Comparison of ENCODE assay signal across 24 mouse cellular contexts in genomic region chr1:127171361-127171760, GRCm38 (mm10).
"Had no signal": no experiment of that assay in that cellular context is flagged by ENCODE, and none has a peak within 500 bp of the region (broad histone marks: within the 10 kb centered on the region; RNA-seq: fewer than 3 reads in every experiment).

No protein-coding gene starts in this region.

- H3K36me3 ChIP-seq: kidney, embryonic 15.5 days; limb, embryonic 12.5 days; limb, embryonic 15.5 days; neural tube, embryonic 12.5 days; neural tube, embryonic 15.5 days had no signal

- H3K9ac ChIP-seq: kidney, embryonic 15.5 days; limb, embryonic 12.5 days; limb, embryonic 15.5 days; liver, embryonic 14.5 days; liver, postnatal 0 days; lung, embryonic 14.5 days; neural tube, embryonic 12.5 days; neural tube, embryonic 15.5 days had no signal

- H3K27me3 ChIP-seq: kidney, embryonic 15.5 days; limb, embryonic 12.5 days; limb, embryonic 15.5 days; neural tube, embryonic 12.5 days; neural tube, embryonic 15.5 days had no signal

- H3K4me3 ChIP-seq: kidney, embryonic 15.5 days; left cerebral cortex, adult 2 months; limb, embryonic 12.5 days; limb, embryonic 15.5 days; neural tube, embryonic 12.5 days; neural tube, embryonic 15.5 days had no signal

- H3K9me3 ChIP-seq: kidney, embryonic 15.5 days; limb, embryonic 12.5 days; limb, embryonic 15.5 days; neural tube, embryonic 12.5 days; neural tube, embryonic 15.5 days had no signal

- H3K4me1 ChIP-seq: kidney, embryonic 15.5 days; limb, embryonic 15.5 days; neural tube, embryonic 12.5 days had no signal

- DNase-seq: kidney, postnatal 10 days; kidney, postnatal 36 days; layer of hippocampus, postnatal 36 days; liver, postnatal 0 days; lung, embryonic 14.5 days; midbrain, embryonic 14.5 days; right cerebral cortex, adult 18-20 months; right cerebral cortex, postnatal 14 days; right cerebral cortex, postnatal 4 days; thymus, adult 2 months; thymus, postnatal 14 days; thymus, postnatal 4 days had no signal

- ATAC-seq: liver, postnatal 0 days; lung, postnatal 0 days had no signal

- H3K4me2 ChIP-seq: kidney, embryonic 15.5 days; limb, embryonic 12.5 days; limb, embryonic 15.5 days; liver, embryonic 11.5 days; lung, embryonic 14.5 days; midbrain, embryonic 11.5 days; neural tube, embryonic 12.5 days; neural tube, embryonic 15.5 days had no signal

- H3K27ac ChIP-seq: kidney, embryonic 15.5 days; left cerebral cortex, adult 2 months; limb, embryonic 12.5 days; limb, embryonic 15.5 days; liver, embryonic 14.5 days; macrophage; neural tube, embryonic 12.5 days; neural tube, embryonic 15.5 days; stomach, postnatal 0 days had no signal
